1 mouse cellular context compared by ENCODE assay signal in the genomic region with DNA sequence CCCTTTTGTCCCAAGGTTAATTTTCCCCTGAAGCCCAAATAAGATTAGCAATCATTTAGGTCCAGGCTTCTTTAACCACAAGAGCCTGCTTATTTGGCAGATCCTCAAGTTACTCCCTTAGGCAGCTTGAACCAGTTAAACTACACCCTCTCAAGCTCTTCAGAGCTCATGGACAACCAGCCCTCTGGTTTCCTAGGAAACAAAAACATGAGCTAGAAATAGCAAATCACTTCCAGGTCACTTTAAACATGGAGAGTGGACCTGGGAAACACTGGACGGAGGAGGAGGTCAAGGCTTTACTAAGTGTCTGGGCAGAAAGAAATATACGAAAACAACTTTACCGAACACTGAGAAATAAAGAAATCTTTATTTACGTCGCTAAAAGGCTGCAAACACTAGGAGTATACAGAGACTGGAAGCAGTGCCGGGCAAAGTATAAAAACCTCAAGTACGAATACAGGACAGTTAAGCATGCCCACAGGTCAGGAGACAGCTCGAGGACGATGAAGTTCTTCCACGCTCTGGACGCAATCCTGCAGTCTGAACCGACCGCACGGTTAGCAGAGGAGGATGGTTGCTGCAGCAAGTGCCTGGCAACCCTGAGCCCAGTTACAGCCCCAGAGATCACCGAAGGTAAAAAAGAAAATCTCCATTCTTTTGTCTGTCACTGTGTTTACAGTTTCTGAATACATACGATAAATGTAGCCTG.
TF ChIP-seq lines count a peak whose summit lies in the region.

No protein-coding gene starts in this region.

TF ChIP-seq in MEL, 35 proteins besides CTCF, POLR2A, EP300 and RAD21 (continued from another document):
- TF ChIP-seq ELF1 (IDR thresholded peaks at IDR 0.05; ENCODE audit: low read depth, low read length) (no peak), MYB (IDR thresholded peaks at IDR 0.05; ENCODE audit: low read depth, low read length) (no peak), ZNF384 (IDR thresholded peaks at IDR 0.05; ENCODE audit: low read depth, low read length) (no peak), TCF12 (IDR thresholded peaks at IDR 0.05; ENCODE audit: low read depth, low read length) (peak; percentile 49; the same call in 1 of the 2 replicates), MAX (IDR thresholded peaks at IDR 0.05; ENCODE audit: low read length) (no peak), ZMIZ1 (IDR thresholded peaks at IDR 0.05; ENCODE audit: low read depth, low read length) (no peak), SIN3A (IDR thresholded peaks at IDR 0.05; ENCODE audit: low read length) (0 out of 2 replicates have a peak, but pooled peaks have one; percentile 36), POLR2AphosphoS2 (IDR thresholded peaks at IDR 0.05; ENCODE audit: low read length) (no peak), RCOR1 (IDR thresholded peaks at IDR 0.05; ENCODE audit: low read depth, low read length) (no peak), TAL1 (IDR thresholded peaks at IDR 0.05; ENCODE audit: low read length) (peak; percentile 40), ZC3H11A (IDR thresholded peaks at IDR 0.05; ENCODE audit: low read depth, low read length) (no peak), USF1 (IDR thresholded peaks at IDR 0.05; ENCODE audit: low read depth, low read length) (no peak), POLR2AphosphoS5 (IDR thresholded peaks at IDR 0.05; ENCODE audit: borderline replicate concordance, low read depth, low read length) (no peak), KAT2A (conservative IDR thresholded peaks at IDR 0.05; ENCODE audit: low read depth, low read length) (no peak), GATA1 (IDR thresholded peaks at IDR 0.05; ENCODE audit: low read depth, low read length) (no peak), TBP (IDR thresholded peaks at IDR 0.05; ENCODE audit: low read depth, low read length) (no peak), ETS1 (IDR thresholded peaks at IDR 0.05; ENCODE audit: low read depth, low read length) (0 out of 2 replicates have a peak, but pooled peaks have one; percentile 27), MXI1 (IDR thresholded peaks at IDR 0.05; ENCODE audit: low read depth, low read length) (0 out of 2 replicates have a peak, but pooled peaks have one; percentile 19)
